Mouse (Mus musculus) granulocyte monocyte progenitor cell, adult 5-6 weeks (primary cell): ENCODE measurements around the gene Rtl4. TPM values are rescaled to one million over a fixed set of nuclear protein-coding genes. Genes with fewer than 3 reads are reported as not detected.

Experiments
- ATAC-seq: replicated peaks from 2 replicates; pipeline ENCODE4 v1.8.0; 2016; ENCODE audit warnings: mild to moderate bottlenecking, moderate TSS enrichment, inconsistent platforms; ENCODE audit not compliant: poor library complexity, severe bottlenecking
- total RNA-seq, 2 experiments: library from RNA; stranded (forward) in 1 of 2; stranded (reverse) in 1 of 2; fragments of 200-712, 200-1000 nt in 1 of 2; fragments of >200 nt in 1 of 2; fragmentation: Nextera tagmentation in 1 of 2; gene quantifications; 2 replicates each; pipeline ENCODE4 v1.2.3; 2014 to 2017

Rtl4 gene
- not detected in 2 replicates for total RNA-seq (2014; fragmentation: Nextera tagmentation)
- total RNA-seq (2017): not detected in 2 replicates

GRCm38 (mm10) chrX:144688207-144689118 lies at the start of gene Rtl4:
Gene Rtl4, plus strand, starts transcription at chrX:144688907.
- ATAC-seq: peak; percentile 52

GRCm38 (mm10) chrX:144644756-144645155 lies 44.0 kb upstream of the Rtl4 start:
- ATAC-seq: no peak

- ATAC-seq: no peak
These were observed 43.3 kb upstream of the Rtl4 start for GRCm38 (mm10) chrX:144645394-144645793.

- ATAC-seq: no peak
These were observed 36.5 kb upstream of the Rtl4 start for GRCm38 (mm10) chrX:144652196-144652595.

- no peak; the same call in 1 of the 2 replicates for ATAC-seq
These were observed 965 bp upstream of the Rtl4 start for GRCm38 (mm10) chrX:144687742-144688141.

- no peak for ATAC-seq
These were observed 733 bp upstream of the Rtl4 start, which contains the start of gene Trpc5 for GRCm38 (mm10) chrX:144688142-144688206. Gene Trpc5, minus strand, starts transcription at chrX:144688180.

- ATAC-seq: no peak; the same call in 1 of the 2 replicates
These were observed 582 bp downstream of the Rtl4 start for GRCm38 (mm10) chrX:144689119-144689858.

GRCm38 (mm10) chrX:144689859-144690181 lies 1.1 kb downstream of the Rtl4 start:
- ATAC-seq: no peak

- ATAC-seq: no peak
These were observed 27.6 kb downstream of the Rtl4 start for GRCm38 (mm10) chrX:144716330-144716729.

- ATAC-seq: no peak
These were observed 58.9 kb downstream of the Rtl4 start for GRCm38 (mm10) chrX:144747528-144748049.

- no peak for ATAC-seq
These were observed 298.3 kb downstream of the Rtl4 start for GRCm38 (mm10) chrX:144986980-144987379.

GRCm38 (mm10) chrX:145065484-145065913 lies 376.8 kb downstream of the Rtl4 start:
- no peak for ATAC-seq

- peak; percentile 53; the same call in 1 of the 2 replicates for ATAC-seq
These were observed 401.1 kb downstream of the Rtl4 start for GRCm38 (mm10) chrX:145089802-145090201.

- peak; percentile 81 for ATAC-seq
These were observed 401.7 kb downstream of the Rtl4 start for GRCm38 (mm10) chrX:145090360-145090759.

GRCm38 (mm10) chrX:145090964-145091363 lies 402.3 kb downstream of the Rtl4 start:
- ATAC-seq: peak; percentile 90

Other genes starting within 250 kb of the Rtl4 start
- gene Trpc5os, start 232.3 kb upstream of the Rtl4 start, total RNA-seq (2014; fragmentation: Nextera tagmentation): not detected in 2 replicates
- gene Trpc5os, start 232.3 kb upstream of the Rtl4 start, total RNA-seq (2017): not detected in 2 replicates
- not detected in 2 replicates for gene Trpc5, start 727 bp upstream of the Rtl4 start, total RNA-seq (2014; fragmentation: Nextera tagmentation)
- gene Trpc5, start 727 bp upstream of the Rtl4 start, total RNA-seq (2017): not detected in 2 replicates